Mouse (Mus musculus) ES-Bruce4 (cell line): ENCODE results near the gene Cnot9.

Source experiments
- CTCF ChIP-seq: IDR thresholded peaks from one replicate; pipeline ENCODE4 v1.8.1; 2011; ENCODE audit warnings: low read depth, low read length
- EP300 ChIP-seq: IDR thresholded peaks from 2 replicates; pipeline ENCODE4 v1.6.1; 2011; ENCODE audit warnings: low read depth, low read length; ENCODE audit not compliant: insufficient read depth

DNA sequence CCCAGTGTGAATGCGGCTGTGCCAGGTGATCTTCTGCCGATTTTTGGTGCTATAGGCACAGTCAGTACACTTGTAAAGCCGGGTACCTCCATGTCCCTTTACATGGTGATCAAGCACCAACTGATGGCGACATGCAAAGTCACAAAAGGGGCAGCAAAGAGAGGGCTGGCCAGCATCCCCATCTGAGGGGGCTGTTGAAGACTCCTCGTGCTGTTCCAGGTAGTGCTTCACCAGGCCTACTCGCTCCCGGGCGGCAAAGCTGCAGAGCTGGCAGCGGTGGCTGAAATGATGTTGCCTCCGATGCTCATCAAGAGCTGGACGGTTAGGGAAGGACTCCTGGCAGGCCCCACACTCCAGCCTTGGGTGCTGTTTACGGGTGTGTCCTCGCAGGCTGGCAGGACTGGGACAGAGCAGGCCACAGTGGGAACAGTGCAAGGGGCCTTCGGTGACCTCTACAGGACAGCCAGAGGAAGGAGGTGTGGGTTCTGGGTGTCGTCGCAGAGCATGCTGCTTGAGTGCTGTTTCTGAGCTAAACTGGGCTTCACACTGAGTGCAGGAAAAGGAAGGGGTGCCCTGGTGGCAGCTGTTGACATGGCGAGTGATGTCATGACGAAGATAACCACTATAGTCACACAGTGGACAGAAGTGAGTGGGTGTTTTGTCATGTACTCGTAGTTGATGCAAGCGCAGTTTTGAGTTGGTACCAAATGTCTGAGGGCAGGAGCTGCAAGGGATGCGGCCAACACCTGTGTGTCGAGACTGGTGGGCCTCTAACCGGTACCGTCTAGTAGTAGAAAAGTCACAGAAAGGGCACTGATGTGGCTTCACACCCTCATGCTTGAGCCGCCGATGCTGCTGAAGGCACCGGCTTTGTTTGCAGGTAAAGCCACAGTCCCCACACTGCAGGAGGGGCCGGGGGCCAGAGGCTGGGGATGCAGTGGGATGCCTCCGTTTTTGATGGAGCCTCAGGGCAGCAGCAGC, 64.2 kb downstream of the Cnot9 start:
- TF ChIP-seq CTCF (no peak), EP300 (no peak)
